Mouse (Mus musculus): ENCODE results near the gene Prss35.
A peak's percentile ranks its signal among the peaks of the same experiment; 100 is the strongest.

Prss35 gene

GRCm38 (mm10) chr9:86742959-86743911 lies at the start of gene Prss35:
Prss35 (plus strand) TSS chr9:86743649.
- DNase-seq, result peak; percentile 6 to 43

- DNase-seq, result no peak
Observed at GRCm38 (mm10) chr9:86693935-86694334, 49.5 kb upstream of the Prss35 start.

GRCm38 (mm10) chr9:86694644-86695043 lies 48.8 kb upstream of the Prss35 start:
- DNase-seq, result no peak

- DNase-seq, result peak; percentile 16 to 62
Observed at GRCm38 (mm10) chr9:86695199-86695817, 48.1 kb upstream of the Prss35 start.

GRCm38 (mm10) chr9:86695818-86696261 lies 47.6 kb upstream of the Prss35 start, which contains the start of gene Me1:
Me1 (minus strand) TSS chr9:86695953.
- peak; percentile 52 to 86 for DNase-seq

- DNase-seq, result no peak
Observed at GRCm38 (mm10) chr9:86701264-86701663, 42.2 kb upstream of the Prss35 start.

GRCm38 (mm10) chr9:86701844-86702243 lies 41.6 kb upstream of the Prss35 start:
- no peak for DNase-seq

- no peak for DNase-seq
Observed at GRCm38 (mm10) chr9:86707431-86707830, 36.0 kb upstream of the Prss35 start.

GRCm38 (mm10) chr9:86708921-86709320 lies 34.5 kb upstream of the Prss35 start:
- DNase-seq, result no peak

GRCm38 (mm10) chr9:86710091-86710634 lies 33.3 kb upstream of the Prss35 start:
- no peak for DNase-seq

- no peak for DNase-seq
Observed at GRCm38 (mm10) chr9:86712648-86713047, 30.8 kb upstream of the Prss35 start.

- DNase-seq, result no peak
Observed at GRCm38 (mm10) chr9:86714089-86714488, 29.4 kb upstream of the Prss35 start.

GRCm38 (mm10) chr9:86716540-86716939 lies 26.9 kb upstream of the Prss35 start:
- DNase-seq, result no peak

- no peak for DNase-seq
Observed at GRCm38 (mm10) chr9:86717119-86717518, 26.3 kb upstream of the Prss35 start.

- DNase-seq, result no peak
Observed at GRCm38 (mm10) chr9:86720227-86720626, 23.2 kb upstream of the Prss35 start.

GRCm38 (mm10) chr9:86720794-86721193 lies 22.7 kb upstream of the Prss35 start:
- no peak for DNase-seq

- no peak for DNase-seq
Observed at GRCm38 (mm10) chr9:86725066-86725465, 18.4 kb upstream of the Prss35 start.

GRCm38 (mm10) chr9:86725604-86726380 lies 17.7 kb upstream of the Prss35 start:
- no peak for DNase-seq

- DNase-seq, result no peak
Observed at GRCm38 (mm10) chr9:86726381-86726720, 17.1 kb upstream of the Prss35 start.

GRCm38 (mm10) chr9:86728214-86728814 lies 15.1 kb upstream of the Prss35 start:
- no peak for DNase-seq

GRCm38 (mm10) chr9:86729084-86729483 lies 14.4 kb upstream of the Prss35 start:
- no peak for DNase-seq

GRCm38 (mm10) chr9:86729811-86730210 lies 13.6 kb upstream of the Prss35 start:
- DNase-seq, result no peak
